Mouse (Mus musculus): ENCODE measurements around the gene Vmn1r219.
"Not testable (repeated sequence)": the region's sequence is repeated elsewhere in the genome, so short reads cannot be mapped to it uniquely, and the experiment has no call there.

The Vmn1r219 gene

DNA sequence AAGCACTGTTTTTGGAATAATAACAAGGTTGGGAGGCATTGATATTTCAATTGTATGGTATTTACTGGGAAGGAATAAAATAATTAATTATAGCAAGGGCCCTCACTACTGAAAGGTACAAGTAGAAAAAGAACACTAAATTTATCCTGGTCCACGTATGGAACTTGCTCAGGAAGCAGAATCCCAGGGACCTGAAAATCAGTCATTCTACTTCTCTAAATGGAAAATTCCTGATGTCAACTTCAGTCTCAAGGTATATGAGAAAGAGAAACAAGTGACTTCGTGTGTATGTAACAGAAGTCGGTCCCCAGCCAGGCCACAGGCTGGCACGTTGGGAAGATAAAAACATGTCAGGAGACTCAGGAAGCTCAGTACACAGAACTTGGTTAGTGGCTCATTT is at the start of gene Vmn1r219:
Gene Vmn1r219 (plus strand): TSS at position 301 of the 400 bp plus-strand sequence.
- DNase-seq, result no peak

DNA sequence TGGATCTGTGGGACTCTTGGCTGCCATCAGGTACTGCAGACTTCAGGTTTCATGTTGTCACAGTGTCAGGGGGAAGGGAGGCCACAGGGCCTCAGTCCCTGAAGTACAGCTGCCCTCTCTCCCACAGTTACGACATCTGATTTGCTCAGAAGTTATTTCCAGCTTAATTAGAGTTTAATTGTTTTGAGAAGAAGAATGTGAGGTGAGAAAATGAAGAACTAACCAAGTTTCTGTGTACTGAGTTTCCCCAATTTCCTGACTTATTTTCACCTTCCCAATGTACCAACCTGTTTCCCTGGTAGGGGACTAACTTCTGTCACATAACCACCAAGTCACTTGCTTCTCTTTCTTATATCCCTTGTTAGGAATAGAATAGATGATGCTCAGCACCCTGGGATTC is 41.0 kb upstream of the Vmn1r219 start, which contains the start of gene Vmn1r217:
Gene Vmn1r217 (minus strand): TSS at position 101 of the 400 bp plus-strand sequence.
- not testable (repeated sequence) for DNase-seq

DNA sequence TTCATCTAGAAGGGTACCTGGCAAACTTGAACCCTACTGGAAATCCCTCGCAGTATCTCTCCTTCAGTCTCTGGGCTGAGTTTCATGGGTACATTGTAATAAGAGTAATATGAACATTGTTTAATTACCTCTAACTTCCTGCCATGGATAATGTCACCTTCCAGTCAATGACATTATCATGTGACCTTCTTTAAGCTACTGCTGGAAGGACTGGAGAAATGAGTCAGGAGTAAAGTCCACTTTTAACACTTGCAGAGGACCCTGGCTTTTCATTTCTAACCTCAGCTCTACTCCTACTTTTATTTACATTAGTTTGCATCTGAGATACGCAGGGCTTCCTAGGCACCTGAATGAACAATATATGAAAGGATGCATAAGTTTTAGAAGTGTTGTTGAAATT is 38.5 kb upstream of the Vmn1r219 start:
- DNase-seq, result no peak

GRCm38 (mm10) chr13:23133099-23133498 is 26.0 kb upstream of the Vmn1r219 start, which contains the start of gene Vmn1r218:
Gene Vmn1r218, plus strand, starts transcription at chr13:23133155.
- DNase-seq, result no peak

GRCm38 (mm10) chr13:23133501-23133900 is 25.6 kb upstream of the Vmn1r219 start:
- no peak for DNase-seq

- no peak for DNase-seq
Observed at GRCm38 (mm10) chr13:23138880-23139279, 20.2 kb upstream of the Vmn1r219 start.

- DNase-seq, result no peak
Observed at GRCm38 (mm10) chr13:23157848-23158247, 1.3 kb upstream of the Vmn1r219 start.

GRCm38 (mm10) chr13:23166471-23166870 is 7.4 kb downstream of the Vmn1r219 start:
- not testable (repeated sequence) for DNase-seq

- DNase-seq, result no peak
Observed at GRCm38 (mm10) chr13:23187875-23188274, 28.8 kb downstream of the Vmn1r219 start, which contains the start of gene Vmn1r220. Gene Vmn1r220, minus strand, starts transcription at chr13:23187975.

GRCm38 (mm10) chr13:23203885-23204284 is 44.8 kb downstream of the Vmn1r219 start:
- not testable (repeated sequence) for DNase-seq

GRCm38 (mm10) chr13:23213827-23214226 is 54.7 kb downstream of the Vmn1r219 start, which contains the start of gene Vmn1r221:
Gene Vmn1r221, plus strand, starts transcription at chr13:23214127.
- not testable (repeated sequence) for DNase-seq
